In genomic region chr4:156255078-156255839, GRCm38 (mm10) we compare ENCODE assay signal across 8 mouse cellular contexts. TPM values are rescaled to one million over a fixed set of nuclear protein-coding genes. Genes with fewer than 3 reads are reported as not detected.
DNase-seq lines count a peak whose midpoint lies in the region; ATAC-seq and TF ChIP-seq lines count a peak whose summit lies in the region.

Gene Samd11 (minus strand): TSS chr4:156255657.

- peak within 1 kb of the TSS; percentile 69 for H3K4me2 ChIP-seq in heart, embryonic 13.5 days
- peak within 1 kb of the TSS; percentile 39 for H3K4me2 ChIP-seq in midbrain, postnatal 0 days (ENCODE audit: low read depth, low read length, poor library complexity, severe bottlenecking)

- H3K36me3 ChIP-seq in heart, embryonic 13.5 days, result no peaks in the 10 kb centered on the region
- H3K36me3 ChIP-seq in midbrain, postnatal 0 days (ENCODE audit: insufficient read depth, low read length), result no peaks in the 10 kb centered on the region

- ATAC-seq in heart, embryonic 13.5 days (ENCODE audit: extremely low read depth, insufficient number of reproducible peaks, low FRiP score, low TSS enrichment), result 0 out of 2 replicates have a peak, but pooled peaks have one; percentile 40
- peak; percentile 79 for ATAC-seq in inflammation-experienced regulatory T-cells, adult 6 months
- ATAC-seq in midbrain, postnatal 0 days (ENCODE audit: low FRiP score), result peak; percentile 47

- peak within 1 kb of the TSS; percentile 71 for H3K9ac ChIP-seq in heart, embryonic 13.5 days
- H3K9ac ChIP-seq in midbrain, postnatal 0 days (replicated peaks; ENCODE audit: low read length, poor library complexity, severe bottlenecking), result no peak within 1 kb of the TSS

- H3K4me1 ChIP-seq in heart, embryonic 13.5 days, result peaks cover 21% of the 10 kb centered on the region
- H3K4me1 ChIP-seq in midbrain, postnatal 0 days (ENCODE audit: insufficient read depth, low read length), result peaks cover 6% of the 10 kb centered on the region; the same call in 1 of the 2 replicates

- no peak for DNase-seq in heart, adult 11 months
- peak; percentile 19 for DNase-seq in embryo, embryonic 11 days
- no peak for DNase-seq in midbrain, postnatal 0 days (ENCODE audit: low spot score)
- no peak for DNase-seq in urinary bladder, adult 2 months (ENCODE audit: low spot score)
- DNase-seq in adrenal gland, adult 2 months, result no peak
- DNase-seq in cerebellum, postnatal 36 days, result no peak

- peak within 1 kb of the TSS; percentile 61 for H3K27ac ChIP-seq in heart, embryonic 13.5 days (replicated peaks)
- no peak within 1 kb of the TSS for H3K27ac ChIP-seq in midbrain, postnatal 0 days (ENCODE audit: low read depth, low read length)

- 6% methylated on average over 26 of the region's 26 CpGs for WGBS in heart, embryonic 13.5 days
- 8% methylated on average over 26 of the region's 26 CpGs for WGBS in midbrain, postnatal 0 days

- H3K27me3 ChIP-seq in heart, embryonic 13.5 days (replicated peaks), result peaks cover 46% of the 10 kb centered on the region
- no peaks in the 10 kb centered on the region for H3K27me3 ChIP-seq in midbrain, postnatal 0 days (ENCODE audit: insufficient read depth, low read length)

- H3K9me3 ChIP-seq in heart, embryonic 13.5 days, result no peaks in the 10 kb centered on the region
- H3K9me3 ChIP-seq in midbrain, postnatal 0 days (ENCODE audit: low read length), result no peaks in the 10 kb centered on the region

- TF ChIP-seq CTCF in midbrain, postnatal 0 days (IDR thresholded peaks at IDR 0.05), result no peak

- H3K4me3 ChIP-seq in heart, embryonic 13.5 days, result peak within 1 kb of the TSS; percentile 46
- peak within 1 kb of the TSS; percentile 18; the same call in 1 of the 2 replicates for H3K4me3 ChIP-seq in midbrain, postnatal 0 days (ENCODE audit: low read depth, low read length)

RNA-seq across cellular contexts. Expression of gene Samd11, which starts in this region (rescaled TPM):
- 1.2 TPM in 2 replicates for polyA plus RNA-seq in heart, embryonic 13.5 days (2015; fragmentation: Nextera tagmentation; extraction: Ambion mirVana)
- 1 to 10 TPM; 2.5 to 4.0 (median 3.2) TPM for polyA plus RNA-seq in inflammation-experienced regulatory T-cells, adult 6 months (2017; shearing (Covaris generic))
- total RNA-seq in midbrain, postnatal 0 days (2014; rRNA removed), result 8.9 and 9.1 TPM in 2 replicates
- 3.2 and 3.5 TPM in 2 replicates for polyA plus RNA-seq in midbrain, postnatal 0 days (2015; fragmentation: Nextera tagmentation; extraction: Ambion mirVana)
- polyA plus RNA-seq in urinary bladder, adult 2 months (2012; rRNA removed), result 0.21 and 0.22 TPM in 2 replicates
- total RNA-seq in adrenal gland, adult 2 months (2021), result 1 to 10 TPM; 1.7 to 2.2 TPM
- polyA plus RNA-seq in adrenal gland, adult 2 months (2012; rRNA removed), result 2.2 and 2.9 TPM in 2 replicates
